Mouse (Mus musculus): ENCODE results near the gene Vmn1r217. TPM values are rescaled to one million over a fixed set of nuclear protein-coding genes. Genes with fewer than 3 reads are reported as not detected.
"Not testable (repeated sequence)": the region's sequence is repeated elsewhere in the genome, so short reads cannot be mapped to it uniquely, and the experiment has no call there.

Vmn1r217 gene
- not detected in 2 replicates for polyA plus RNA-seq (2016; fragmentation: Nextera tagmentation; extraction: Ambion mirVana)

- WGBS = 76% methylated on average over 1 of the region's 1 CpGs
- not testable (repeated sequence) for H3K4me1 ChIP-seq; H3K27ac ChIP-seq (replicated peaks); H3K9ac ChIP-seq (replicated peaks); H3K36me3 ChIP-seq; H3K27me3 ChIP-seq; H3K4me2 ChIP-seq (replicated peaks); H3K9me3 ChIP-seq; ATAC-seq (ENCODE audit: low FRiP score, low read depth); H3K4me3 ChIP-seq
Observed at GRCm38 (mm10) chr13:23118126-23118525, at the start of gene Vmn1r217. Gene Vmn1r217, minus strand, starts transcription at chr13:23118226.

GRCm38 (mm10) chr13:23166471-23166870, 48.4 kb upstream of the Vmn1r217 start:
- H3K9me3 ChIP-seq; H3K9ac ChIP-seq (replicated peaks); ATAC-seq (ENCODE audit: low FRiP score, low read depth); H3K27me3 ChIP-seq; H3K4me2 ChIP-seq (replicated peaks); H3K27ac ChIP-seq (replicated peaks); H3K4me3 ChIP-seq; H3K36me3 ChIP-seq; H3K4me1 ChIP-seq: not testable (repeated sequence)
- WGBS = 85% methylated on average over 4 of the region's 4 CpGs

GRCm38 (mm10) chr13:23159012-23159411, 41.0 kb upstream of the Vmn1r217 start, which contains the start of gene Vmn1r219:
Gene Vmn1r219, plus strand, starts transcription at chr13:23159312.
- Histone ChIP-seq H3K9me3 (no peaks in the 10 kb centered on the region), H3K36me3 (no peaks in the 10 kb centered on the region), H3K4me3 (no peak within 1 kb of the TSS), H3K4me2 (replicated peaks) (no peak within 1 kb of the TSS), H3K9ac (replicated peaks) (no peak within 1 kb of the TSS), H3K4me1 (no peaks in the 10 kb centered on the region), H3K27me3 (no peaks in the 10 kb centered on the region), H3K27ac (replicated peaks) (no peak within 1 kb of the TSS)
- WGBS = 84% methylated on average over 4 of the region's 4 CpGs
- no peak for ATAC-seq (ENCODE audit: low FRiP score, low read depth)

- no peaks in the 10 kb centered on the region for H3K36me3 ChIP-seq
- no peak overlapping the region for H3K4me2 ChIP-seq (replicated peaks)
- no peaks in the 10 kb centered on the region for H3K27me3 ChIP-seq
- peak; percentile 34; the same call in 1 of the 2 replicates for ATAC-seq (ENCODE audit: low FRiP score, low read depth)
- 70% methylated on average over 3 of the region's 3 CpGs for WGBS
- H3K27ac ChIP-seq (replicated peaks) = no peak overlapping the region
- no peaks in the 10 kb centered on the region for H3K9me3 ChIP-seq
- no peaks in the 10 kb centered on the region for H3K4me1 ChIP-seq
- no peak overlapping the region for H3K4me3 ChIP-seq
- H3K9ac ChIP-seq (replicated peaks) = no peak overlapping the region
Observed at GRCm38 (mm10) chr13:23157848-23158247, 39.8 kb upstream of the Vmn1r217 start.

GRCm38 (mm10) chr13:23138880-23139279, 20.9 kb upstream of the Vmn1r217 start:
- 91% methylated on average over 2 of the region's 2 CpGs for WGBS
- H3K36me3 ChIP-seq = no peaks in the 10 kb centered on the region
- ATAC-seq (ENCODE audit: low FRiP score, low read depth) = no peak
- H3K9me3 ChIP-seq = no peaks in the 10 kb centered on the region
- no peak overlapping the region for H3K9ac ChIP-seq (replicated peaks)
- no peak overlapping the region for H3K27ac ChIP-seq (replicated peaks)
- H3K4me1 ChIP-seq = no peaks in the 10 kb centered on the region
- H3K4me2 ChIP-seq (replicated peaks) = no peak overlapping the region
- no peaks in the 10 kb centered on the region for H3K27me3 ChIP-seq
- no peak overlapping the region for H3K4me3 ChIP-seq

GRCm38 (mm10) chr13:23133501-23133900, 15.5 kb upstream of the Vmn1r217 start:
- H3K4me3 ChIP-seq = no peak overlapping the region
- 70% methylated on average over 1 of the region's 1 CpGs for WGBS
- no peaks in the 10 kb centered on the region for H3K36me3 ChIP-seq
- H3K4me1 ChIP-seq = no peaks in the 10 kb centered on the region
- no peaks in the 10 kb centered on the region for H3K27me3 ChIP-seq
- no peak overlapping the region for H3K4me2 ChIP-seq (replicated peaks)
- H3K9me3 ChIP-seq = no peaks in the 10 kb centered on the region
- no peak overlapping the region for H3K9ac ChIP-seq (replicated peaks)
- H3K27ac ChIP-seq (replicated peaks) = no peak overlapping the region
- no peak for ATAC-seq (ENCODE audit: low FRiP score, low read depth)

- H3K9me3 ChIP-seq = no peaks in the 10 kb centered on the region
- ATAC-seq (ENCODE audit: low FRiP score, low read depth) = no peak
- no peak within 1 kb of the TSS for H3K4me2 ChIP-seq (replicated peaks)
- H3K4me1 ChIP-seq = no peaks in the 10 kb centered on the region
- H3K4me3 ChIP-seq = no peak within 1 kb of the TSS
- no peak within 1 kb of the TSS for H3K27ac ChIP-seq (replicated peaks)
- no peaks in the 10 kb centered on the region for H3K36me3 ChIP-seq
- H3K9ac ChIP-seq (replicated peaks) = no peak within 1 kb of the TSS
- WGBS = 75% methylated on average over 3 of the region's 3 CpGs
- H3K27me3 ChIP-seq = no peaks in the 10 kb centered on the region
Observed at GRCm38 (mm10) chr13:23133099-23133498, 15.1 kb upstream of the Vmn1r217 start, which contains the start of gene Vmn1r218. Gene Vmn1r218, plus strand, starts transcription at chr13:23133155.

GRCm38 (mm10) chr13:23120611-23121010, 2.6 kb upstream of the Vmn1r217 start:
- H3K9ac ChIP-seq (replicated peaks) = no peak overlapping the region
- H3K36me3 ChIP-seq = no peaks in the 10 kb centered on the region
- H3K4me3 ChIP-seq = no peak overlapping the region
- no peaks in the 10 kb centered on the region for H3K4me1 ChIP-seq
- H3K27me3 ChIP-seq = no peaks in the 10 kb centered on the region
- H3K9me3 ChIP-seq = no peaks in the 10 kb centered on the region
- no peak overlapping the region for H3K4me2 ChIP-seq (replicated peaks)
- H3K27ac ChIP-seq (replicated peaks) = no peak overlapping the region
- 90% methylated on average over 2 of the region's 2 CpGs for WGBS
- no peak for ATAC-seq (ENCODE audit: low FRiP score, low read depth)

GRCm38 (mm10) chr13:23094386-23094785, 23.6 kb downstream of the Vmn1r217 start:
- H3K27me3 ChIP-seq = no peaks in the 10 kb centered on the region
- H3K27ac ChIP-seq (replicated peaks) = no peak overlapping the region
- 93% methylated on average over 4 of the region's 4 CpGs for WGBS
- no peaks in the 10 kb centered on the region for H3K36me3 ChIP-seq
- no peak overlapping the region for H3K4me2 ChIP-seq (replicated peaks)
- ATAC-seq (ENCODE audit: low FRiP score, low read depth) = no peak
- no peaks in the 10 kb centered on the region for H3K4me1 ChIP-seq
- H3K9ac ChIP-seq (replicated peaks) = no peak overlapping the region
- H3K9me3 ChIP-seq = no peaks in the 10 kb centered on the region
- H3K4me3 ChIP-seq = no peak overlapping the region

- H3K4me1 ChIP-seq = no peaks in the 10 kb centered on the region
- WGBS = 90% methylated on average over 2 of the region's 2 CpGs
- H3K9ac ChIP-seq (replicated peaks) = no peak overlapping the region
- H3K27ac ChIP-seq (replicated peaks) = no peak overlapping the region
- no peaks in the 10 kb centered on the region for H3K27me3 ChIP-seq
- H3K36me3 ChIP-seq = no peaks in the 10 kb centered on the region
- no peak overlapping the region for H3K4me2 ChIP-seq (replicated peaks)
- H3K9me3 ChIP-seq = no peaks in the 10 kb centered on the region
- ATAC-seq (ENCODE audit: low FRiP score, low read depth) = no peak
- H3K4me3 ChIP-seq = no peak overlapping the region
Observed at GRCm38 (mm10) chr13:23069312-23069711, 48.7 kb downstream of the Vmn1r217 start.

GRCm38 (mm10) chr13:23067725-23068124, 50.3 kb downstream of the Vmn1r217 start, which contains the start of gene Vmn1r215:
Gene Vmn1r215, plus strand, starts transcription at chr13:23068025.
- WGBS = 88% methylated on average over 1 of the region's 1 CpGs
- H3K9ac ChIP-seq (replicated peaks) = no peak within 1 kb of the TSS
- H3K4me3 ChIP-seq = no peak within 1 kb of the TSS
- H3K27ac ChIP-seq (replicated peaks) = no peak within 1 kb of the TSS
- H3K9me3 ChIP-seq = no peaks in the 10 kb centered on the region
- H3K27me3 ChIP-seq = no peaks in the 10 kb centered on the region
- no peak for ATAC-seq (ENCODE audit: low FRiP score, low read depth)
- no peaks in the 10 kb centered on the region for H3K36me3 ChIP-seq
- no peaks in the 10 kb centered on the region for H3K4me1 ChIP-seq
- H3K4me2 ChIP-seq (replicated peaks) = no peak within 1 kb of the TSS

- no peaks in the 10 kb centered on the region for H3K36me3 ChIP-seq
- ATAC-seq (ENCODE audit: low FRiP score, low read depth) = no peak
- H3K9me3 ChIP-seq = no peaks in the 10 kb centered on the region
- no peak overlapping the region for H3K4me2 ChIP-seq (replicated peaks)
- H3K27ac ChIP-seq (replicated peaks) = no peak overlapping the region
- H3K4me3 ChIP-seq = no peak overlapping the region
- WGBS = 48% methylated on average over 1 of the region's 1 CpGs
- no peaks in the 10 kb centered on the region for H3K4me1 ChIP-seq
- H3K9ac ChIP-seq (replicated peaks) = no peak overlapping the region
- no peaks in the 10 kb centered on the region for H3K27me3 ChIP-seq
Observed at GRCm38 (mm10) chr13:23057778-23058177, 60.2 kb downstream of the Vmn1r217 start.

All from midbrain, embryonic 12.5 days (tissue).